Mouse (Mus musculus): ENCODE measurements around the gene Gm10718.
"Not testable (repeated sequence)": the region's sequence is repeated elsewhere in the genome, so short reads cannot be mapped to it uniquely, and the experiment has no call there.

Gm10718 gene

GRCm38 (mm10) chr9:3025653-3026052 is 2.3 kb downstream of the Gm10718 start:
- DNase-seq (ENCODE audit: low read depth, low spot score) = not testable (repeated sequence)

- not testable (repeated sequence) for DNase-seq (ENCODE audit: low read depth, low spot score)
Observed at GRCm38 (mm10) chr9:3026136-3026535, 2.8 kb downstream of the Gm10718 start.

GRCm38 (mm10) chr9:3026741-3027140 is 3.4 kb downstream of the Gm10718 start:
- not testable (repeated sequence) for DNase-seq (ENCODE audit: low read depth, low spot score)

- peak; percentile 67 for DNase-seq (ENCODE audit: low read depth, low spot score)
Observed at GRCm38 (mm10) chr9:3027200-3027599, 3.9 kb downstream of the Gm10718 start.

- DNase-seq (ENCODE audit: low read depth, low spot score) = not testable (repeated sequence)
Observed at GRCm38 (mm10) chr9:3029276-3030000, 6.1 kb downstream of the Gm10718 start.

- DNase-seq (ENCODE audit: low read depth, low spot score) = peak; percentile 91
Observed at GRCm38 (mm10) chr9:3030677-3031318, 7.5 kb downstream of the Gm10718 start.

- not testable (repeated sequence) for DNase-seq (ENCODE audit: low read depth, low spot score)
Observed at GRCm38 (mm10) chr9:3034299-3034698, 11.0 kb downstream of the Gm10718 start, which contains the start of gene Gm17535. Gm17535 (plus strand) TSS chr9:3034599.

- DNase-seq (ENCODE audit: low read depth, low spot score) = not testable (repeated sequence)
Observed at GRCm38 (mm10) chr9:3036577-3036976, 13.2 kb downstream of the Gm10718 start, which contains the start of gene Gm10715. Gm10715 (plus strand) TSS chr9:3036877.

GRCm38 (mm10) chr9:3038161-3038560 is 14.8 kb downstream of the Gm10718 start:
- peak; percentile 18 for DNase-seq (ENCODE audit: low read depth, low spot score)
